Mouse (Mus musculus) retina, postnatal 7 days (tissue): ENCODE results near the gene Gpr35.

Source experiments
- DNase-seq: peaks from one replicate; pipeline ENCODE4 v3.0.0-alpha.2; 2012; ENCODE audit warnings: low read depth, low spot score

Gpr35 gene

GRCm38 (mm10) chr1:92981056-92981845 lies 30.6 kb downstream of the Gpr35 start:
- DNase-seq: no peak

DNA sequence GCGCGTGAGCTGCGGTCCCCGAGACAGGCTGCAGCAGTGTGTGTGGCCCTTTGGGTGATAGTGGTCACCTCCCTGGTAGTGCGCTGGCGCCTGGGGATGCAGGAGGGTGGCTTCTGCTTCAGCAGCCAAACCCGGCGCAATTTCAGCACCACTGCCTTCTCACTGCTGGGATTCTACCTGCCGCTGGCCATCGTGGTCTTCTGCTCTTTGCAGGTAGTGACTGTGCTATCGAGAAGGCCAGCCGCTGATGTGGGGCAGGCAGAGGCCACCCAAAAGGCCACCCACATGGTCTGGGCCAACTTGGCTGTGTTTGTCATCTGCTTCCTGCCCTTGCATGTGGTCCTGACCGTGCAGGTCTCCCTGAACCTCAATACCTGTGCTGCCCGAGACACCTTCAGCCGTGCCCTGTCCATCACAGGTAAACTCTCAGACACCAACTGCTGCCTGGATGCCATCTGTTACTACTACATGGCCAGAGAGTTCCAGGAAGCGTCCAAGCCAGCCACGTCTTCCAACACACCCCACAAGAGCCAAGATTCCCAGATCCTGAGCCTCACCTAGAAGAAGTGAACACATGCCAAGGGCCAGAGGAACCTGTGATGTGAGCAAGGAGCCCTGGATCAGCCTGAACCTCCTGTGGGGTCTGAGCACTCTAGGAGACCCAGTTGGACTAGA lies 32.4 kb downstream of the Gpr35 start:
- no peak for DNase-seq

GRCm38 (mm10) chr1:92984999-92985398 lies 34.3 kb downstream of the Gpr35 start:
- DNase-seq: no peak

DNA sequence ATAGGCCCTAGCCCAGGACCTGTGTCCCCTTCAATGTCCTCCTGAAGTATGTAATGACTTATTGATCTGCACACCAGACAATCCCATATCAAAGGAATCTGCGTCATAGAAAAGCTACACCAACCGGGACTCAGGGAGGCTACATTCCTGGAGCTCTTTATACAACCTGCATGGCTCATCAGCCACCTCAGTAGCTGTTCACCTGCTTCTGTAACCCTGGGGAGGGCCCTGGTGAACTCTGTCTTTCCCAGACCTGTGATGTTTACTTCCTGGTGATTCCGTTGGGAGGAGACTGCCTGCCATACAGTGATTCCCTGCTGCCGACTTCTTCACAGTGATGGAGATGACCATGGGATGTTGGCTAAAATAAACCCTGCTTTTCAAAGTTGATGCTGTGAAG lies 38.2 kb downstream of the Gpr35 start:
- DNase-seq: no peak

GRCm38 (mm10) chr1:92989891-92990290 lies 39.2 kb downstream of the Gpr35 start:
- no peak for DNase-seq

DNA sequence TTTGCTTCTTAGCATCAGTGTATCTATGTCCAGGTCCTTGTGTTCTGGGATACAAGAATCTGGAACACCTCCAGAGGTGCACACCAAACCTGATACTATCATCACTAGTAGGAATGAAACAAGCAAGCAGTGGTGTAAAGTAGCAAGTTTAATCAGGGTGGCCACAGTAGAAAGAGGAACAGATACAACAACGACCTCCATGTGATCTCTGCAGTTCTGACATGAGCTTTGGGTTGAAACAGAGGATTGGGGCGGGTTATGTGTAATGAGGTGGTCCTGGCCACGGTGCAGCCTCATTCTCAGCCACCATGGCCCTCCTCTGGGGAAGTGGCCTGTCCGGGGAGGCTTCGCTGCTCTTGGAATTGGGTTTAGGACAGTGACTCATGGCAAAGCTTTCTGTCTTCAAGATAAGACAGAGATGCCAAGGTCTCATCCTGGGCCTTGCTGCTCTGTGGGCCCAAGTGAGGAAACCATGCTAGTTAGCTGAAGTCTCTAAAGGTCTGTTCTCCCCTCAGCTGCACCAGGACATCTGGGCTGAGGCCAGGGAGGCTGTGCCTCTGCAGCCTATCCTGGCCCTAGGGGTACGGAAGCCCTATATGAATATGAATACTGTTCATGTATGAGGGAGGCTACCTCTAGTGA lies 41.7 kb downstream of the Gpr35 start:
- DNase-seq: no peak

DNA sequence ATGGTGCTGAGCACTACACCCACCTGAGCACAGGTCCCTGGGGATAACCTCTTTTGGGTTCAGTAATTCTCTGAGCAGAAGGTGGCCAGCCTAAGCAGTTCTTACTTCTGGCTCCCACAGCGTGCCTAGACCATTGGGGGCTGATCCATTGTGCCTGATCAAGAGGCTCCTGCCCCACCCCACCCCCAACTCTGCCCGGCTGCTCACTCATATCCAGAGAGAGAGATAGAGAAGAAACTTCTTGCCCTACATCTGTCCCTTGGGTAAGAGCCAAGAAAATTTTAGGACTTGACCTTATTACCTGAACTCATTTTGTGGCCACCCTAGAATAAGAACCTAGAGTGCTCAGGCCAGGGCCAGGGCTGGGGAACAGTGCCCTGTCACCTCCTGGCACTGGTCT lies 42.2 kb downstream of the Gpr35 start:
- no peak for DNase-seq

GRCm38 (mm10) chr1:93006061-93006460 lies 55.4 kb downstream of the Gpr35 start, which contains the start of gene Aqp12:
Aqp12 (plus strand) TSS chr1:93006334.
- DNase-seq: no peak

GRCm38 (mm10) chr1:93009196-93009595 lies 58.5 kb downstream of the Gpr35 start:
- DNase-seq: no peak

DNA sequence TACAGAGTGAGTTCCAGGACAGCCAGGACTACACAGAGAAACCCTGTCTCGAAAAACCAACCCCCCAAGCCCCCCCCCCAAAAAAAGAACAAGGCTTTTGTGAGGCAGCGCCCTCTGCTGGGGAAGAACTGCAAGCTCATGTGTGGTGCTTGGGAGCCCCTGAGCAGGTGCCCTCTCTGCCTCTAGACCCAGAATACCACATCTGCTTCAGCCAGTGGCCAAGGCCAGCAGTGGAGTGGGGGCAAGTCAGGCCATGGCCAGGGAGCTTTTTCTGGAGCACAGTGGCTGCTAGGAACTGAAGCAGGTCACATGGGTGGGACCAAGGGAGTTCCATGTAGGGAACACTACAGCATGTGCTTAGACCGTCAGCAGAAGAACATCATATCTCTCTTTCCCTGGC lies 60.1 kb downstream of the Gpr35 start:
- peak; percentile 21 for DNase-seq

DNA sequence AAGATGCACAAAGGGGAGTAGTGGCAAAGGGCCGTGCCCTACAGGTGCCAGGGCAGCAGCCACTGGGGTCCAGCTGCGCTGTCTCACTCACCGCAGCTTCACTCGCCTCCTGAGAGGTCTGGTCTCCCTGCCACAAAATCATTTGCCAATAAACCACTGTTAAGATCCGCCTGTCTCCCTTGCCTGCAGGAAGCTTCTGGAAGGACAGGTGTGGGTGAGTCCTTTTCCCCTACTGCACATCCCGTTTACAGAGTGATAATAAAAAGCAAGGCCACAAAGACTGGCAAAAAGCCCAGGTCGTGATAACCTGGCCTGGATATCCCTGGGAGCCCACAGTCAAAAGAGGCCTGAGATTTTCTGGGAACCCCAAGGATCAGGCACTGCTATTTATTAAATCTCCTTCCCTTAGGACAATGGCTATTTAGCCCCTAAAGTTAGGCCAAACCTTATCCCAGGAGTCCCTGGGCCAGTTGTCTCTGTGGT lies 61.5 kb downstream of the Gpr35 start:
- no peak for DNase-seq

GRCm38 (mm10) chr1:93013367-93013766 lies 62.7 kb downstream of the Gpr35 start:
- DNase-seq: no peak

GRCm38 (mm10) chr1:93014460-93014859 lies 63.8 kb downstream of the Gpr35 start:
- DNase-seq: peak; percentile 55

GRCm38 (mm10) chr1:93015136-93015535 lies 64.5 kb downstream of the Gpr35 start:
- no peak for DNase-seq

- DNase-seq: no peak
These were observed 68.1 kb downstream of the Gpr35 start for GRCm38 (mm10) chr1:93018716-93019115.

- no peak for DNase-seq
These were observed 69.9 kb downstream of the Gpr35 start for GRCm38 (mm10) chr1:93020602-93021001.

GRCm38 (mm10) chr1:93026600-93026999 lies 75.9 kb downstream of the Gpr35 start:
- DNase-seq: no peak

DNA sequence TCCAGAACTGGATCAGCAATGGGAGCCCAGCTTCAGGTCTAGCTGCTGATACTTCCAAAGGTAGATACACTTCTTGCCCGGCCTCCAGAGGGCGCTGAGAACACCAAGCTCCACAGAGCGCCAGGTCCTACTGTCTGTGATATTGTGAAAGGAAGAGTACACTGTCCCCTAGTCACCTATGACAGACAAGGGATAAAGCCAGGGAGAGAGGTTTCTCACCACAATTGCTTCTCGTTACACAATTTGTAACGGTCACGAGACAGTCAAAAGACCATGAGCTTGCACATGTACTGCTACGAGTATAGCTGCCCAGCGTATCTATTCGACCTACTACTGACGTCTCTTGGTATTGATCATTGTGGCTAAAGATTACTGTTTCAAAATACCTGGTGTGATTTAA lies 78.7 kb downstream of the Gpr35 start:
- no peak for DNase-seq

- no peak for DNase-seq
These were observed 79.4 kb downstream of the Gpr35 start for GRCm38 (mm10) chr1:93030060-93030459.

DNA sequence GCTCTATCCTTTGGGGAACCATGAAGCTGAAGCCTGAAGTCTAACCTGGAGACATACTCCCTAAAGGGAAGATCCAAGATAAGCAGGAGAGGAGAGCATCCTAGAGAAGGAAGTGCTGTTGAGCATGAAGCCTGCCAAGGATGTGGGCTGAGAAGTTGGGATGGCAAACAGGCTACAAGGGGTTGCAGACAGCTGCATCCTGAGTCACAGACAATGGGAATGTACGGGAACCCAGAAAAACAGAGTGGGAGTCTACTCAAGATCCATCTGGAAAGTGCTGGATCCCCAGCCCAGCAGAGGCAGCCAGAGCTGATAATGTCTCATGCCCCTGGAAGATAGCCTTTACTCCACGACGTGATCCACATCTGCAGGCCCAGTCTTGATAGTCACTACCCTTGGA lies 80.5 kb downstream of the Gpr35 start:
- no peak for DNase-seq

DNA sequence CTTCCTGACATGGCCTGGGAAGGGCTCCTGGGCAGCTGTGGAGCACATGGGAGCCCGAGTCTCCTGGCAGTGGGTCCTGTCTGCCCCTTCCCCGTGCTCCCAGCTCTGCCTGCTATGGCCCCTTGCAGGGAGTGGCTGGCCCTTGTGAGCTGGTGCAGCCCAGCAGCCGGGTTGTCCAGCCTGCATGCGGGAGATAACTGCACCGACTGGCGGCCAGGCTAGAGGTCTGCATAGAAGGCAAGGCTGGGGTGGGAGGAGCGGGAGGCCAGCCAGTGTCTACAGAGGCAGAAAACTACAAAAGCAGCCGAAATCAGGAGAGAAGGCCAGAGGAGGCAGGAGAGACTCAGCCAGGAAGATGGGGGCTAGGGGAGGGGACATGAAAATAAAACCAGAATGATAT lies 83.3 kb downstream of the Gpr35 start:
- DNase-seq: no peak

GRCm38 (mm10) chr1:93035981-93036380 lies 85.3 kb downstream of the Gpr35 start:
- DNase-seq: no peak
